Mouse (Mus musculus): ENCODE results near the gene Dlgap5. TPM values are rescaled to one million over a fixed set of nuclear protein-coding genes. Genes with fewer than 3 reads are reported as not detected.
"Not testable (repeated sequence)": the region's sequence is repeated elsewhere in the genome, so short reads cannot be mapped to it uniquely, and the experiment has no call there.

Gene Dlgap5
- 5.6 and 6.0 TPM in 2 replicates for total RNA-seq (2021)
- long read RNA-seq, transcript Dlgap5-201 (19 exons, 2,964 nt) = major isoform, 6 of 6 reads
- long read RNA-seq, partial matches to known transcripts = 0 of 6 reads
- long read RNA-seq, other reads (novel, unspliced or antisense) = 0 of 6 reads

DNA sequence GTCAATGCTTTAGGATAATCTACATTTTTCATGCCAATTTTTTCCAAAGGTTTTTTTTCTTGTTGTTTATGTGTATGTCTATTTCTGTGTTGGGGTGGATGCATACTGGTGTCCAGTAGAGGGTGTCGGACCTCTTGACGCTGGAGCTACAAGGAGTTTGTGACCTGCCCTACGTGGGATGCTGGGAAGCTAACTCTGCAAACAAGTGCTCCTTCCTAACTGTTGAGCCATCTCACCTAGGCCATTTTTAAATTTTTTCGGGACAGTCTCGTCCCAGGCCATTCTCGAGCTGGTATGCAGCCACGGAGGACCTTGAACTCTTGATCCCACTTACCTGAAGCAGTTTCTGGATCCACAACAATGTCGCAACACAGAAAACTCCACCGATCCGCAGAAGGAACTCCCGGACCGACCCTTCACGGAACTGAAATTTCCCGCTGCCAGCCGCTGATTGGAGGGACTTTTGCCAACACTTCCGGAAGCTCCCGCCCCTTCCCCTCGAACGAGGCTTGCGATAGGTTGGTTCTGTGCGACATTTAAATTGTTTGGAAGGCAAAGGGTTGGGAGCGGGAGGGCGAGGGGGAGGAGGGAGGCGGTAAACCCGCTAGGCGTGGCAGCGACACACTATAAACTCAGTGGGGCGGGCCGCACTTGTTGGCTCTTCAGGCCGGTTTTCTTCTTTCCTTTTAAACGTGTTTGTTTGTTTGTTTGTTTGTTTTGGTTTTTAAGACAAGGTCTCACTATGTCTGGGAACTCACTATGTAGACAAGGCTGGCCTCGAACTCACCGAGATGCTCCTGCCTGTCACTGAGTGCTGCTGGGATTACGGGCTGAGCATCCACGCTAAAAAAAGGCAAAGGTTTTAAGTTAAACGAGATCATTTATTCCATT lies at the start of gene Dlgap5:
TSS of gene Dlgap5 (minus strand) at position 633 of the 891 bp plus-strand sequence.
- peak; percentile 88 for DNase-seq

DNA sequence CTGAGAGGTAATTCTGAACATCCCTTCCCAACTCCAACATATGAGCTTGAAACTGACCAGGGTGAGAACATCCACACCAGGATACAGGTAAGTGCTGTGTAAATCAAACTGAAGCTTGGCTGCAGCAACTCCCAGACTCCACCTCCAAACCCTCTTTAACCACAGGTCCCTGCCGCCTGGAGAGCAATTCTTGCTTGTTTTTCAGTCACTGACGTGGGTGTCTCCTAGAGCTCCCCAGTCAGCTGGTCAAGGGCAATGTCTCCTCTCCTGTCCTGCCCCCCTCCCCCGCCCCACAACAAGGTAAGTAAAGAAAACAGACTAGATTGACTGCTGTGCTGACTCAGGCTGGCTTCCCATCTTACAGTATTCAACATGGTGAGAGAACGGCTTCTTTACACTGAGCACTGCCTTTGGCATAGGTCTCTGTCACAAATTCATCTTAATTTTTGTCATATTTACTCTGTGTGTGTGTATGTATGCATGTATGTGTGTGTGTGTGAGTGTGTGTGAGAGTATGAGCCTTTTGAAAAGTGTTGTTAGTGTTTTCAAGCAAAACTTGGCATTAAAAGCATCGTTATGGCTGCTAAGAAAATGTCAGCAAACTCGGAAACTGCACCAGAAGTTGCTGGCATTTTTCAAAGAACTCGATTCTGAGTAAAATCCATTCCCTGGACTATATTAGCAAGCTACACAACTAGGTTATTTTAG lies 47.4 kb upstream of the Dlgap5 start:
- no peak for DNase-seq

DNA sequence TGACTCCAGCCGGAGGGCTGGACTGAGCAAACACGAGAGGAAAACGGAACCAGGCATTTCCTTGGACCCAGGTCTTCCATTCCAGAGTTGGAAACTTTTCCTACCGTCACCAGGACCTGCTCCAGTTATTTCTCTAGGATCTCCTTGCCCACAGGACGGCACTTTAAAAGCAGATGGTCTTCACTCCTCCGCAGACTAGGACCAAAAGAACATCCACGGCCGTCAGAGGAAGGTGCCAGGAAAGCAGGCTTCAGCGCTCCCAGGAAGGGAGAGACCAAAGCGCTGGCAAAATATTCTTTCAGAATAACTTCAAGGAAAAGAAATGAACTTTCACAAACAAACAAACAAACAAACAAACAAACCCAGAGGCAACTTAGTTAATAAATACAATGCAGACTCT lies 46.2 kb upstream of the Dlgap5 start:
- no peak for DNase-seq

DNA sequence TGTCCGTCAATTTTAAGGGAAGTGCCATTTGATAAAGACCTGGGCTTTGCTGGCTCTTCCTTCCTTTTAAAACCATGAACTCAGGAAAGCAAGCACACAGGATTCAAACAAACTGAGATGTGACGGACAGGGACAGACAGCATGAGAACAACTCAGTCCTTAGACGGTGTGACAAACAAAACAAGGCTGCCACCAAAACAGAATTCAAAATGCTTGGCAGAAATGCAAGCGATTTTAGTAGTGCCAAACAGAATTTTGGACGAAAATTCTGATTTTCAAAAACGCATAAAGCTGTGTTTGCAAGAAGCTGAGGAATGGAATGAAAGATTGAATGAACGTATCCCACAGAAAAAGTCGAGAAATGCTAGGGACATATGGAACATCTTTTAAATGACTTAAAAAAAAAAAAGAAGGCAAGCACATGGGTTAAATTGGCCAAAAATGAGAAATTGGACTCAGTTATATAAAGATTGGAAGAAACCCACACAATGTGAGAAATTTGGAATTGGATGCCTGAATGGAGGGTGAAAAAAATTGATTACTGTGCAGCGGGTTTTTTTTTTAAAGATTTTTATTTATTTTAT lies 44.8 kb upstream of the Dlgap5 start:
- DNase-seq = no peak

DNA sequence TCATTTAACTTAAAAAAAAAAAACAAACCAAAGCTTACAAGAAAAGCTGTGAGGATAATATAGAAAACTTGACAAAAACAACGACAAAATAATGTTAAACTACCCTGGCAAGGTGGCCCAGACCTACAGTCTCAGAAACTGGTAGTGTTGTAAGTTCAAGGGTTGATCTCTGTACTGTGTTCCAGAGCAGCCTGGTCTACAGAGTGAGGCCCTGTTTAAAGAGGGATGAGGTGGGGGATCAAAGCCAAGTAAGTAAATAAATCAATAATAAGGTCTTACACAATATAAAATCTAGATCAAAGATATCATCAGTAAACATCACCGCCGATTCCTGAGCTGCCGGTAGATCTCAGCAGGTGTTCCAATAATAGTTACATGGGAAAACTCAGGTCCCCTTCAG lies 44.2 kb upstream of the Dlgap5 start:
- no peak for DNase-seq

DNA sequence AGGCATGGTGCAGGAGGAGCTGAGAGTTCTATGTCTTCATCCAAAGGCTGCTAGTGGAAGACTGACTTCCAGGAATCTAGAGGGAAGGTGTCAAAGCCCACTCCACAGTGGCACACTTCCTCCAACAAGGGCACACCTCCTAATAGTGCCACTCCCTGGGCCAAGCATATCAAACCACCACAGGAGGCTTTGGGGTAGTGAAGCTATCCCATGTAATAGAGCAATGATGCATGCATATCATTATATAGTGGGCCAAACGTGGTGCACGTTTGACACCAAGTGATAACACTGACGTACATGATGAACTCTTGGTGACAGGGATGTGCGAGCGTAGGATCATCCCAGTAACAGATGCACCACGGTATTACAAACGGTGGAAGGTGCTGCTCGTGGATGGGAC lies 43.8 kb upstream of the Dlgap5 start:
- DNase-seq = no peak

DNA sequence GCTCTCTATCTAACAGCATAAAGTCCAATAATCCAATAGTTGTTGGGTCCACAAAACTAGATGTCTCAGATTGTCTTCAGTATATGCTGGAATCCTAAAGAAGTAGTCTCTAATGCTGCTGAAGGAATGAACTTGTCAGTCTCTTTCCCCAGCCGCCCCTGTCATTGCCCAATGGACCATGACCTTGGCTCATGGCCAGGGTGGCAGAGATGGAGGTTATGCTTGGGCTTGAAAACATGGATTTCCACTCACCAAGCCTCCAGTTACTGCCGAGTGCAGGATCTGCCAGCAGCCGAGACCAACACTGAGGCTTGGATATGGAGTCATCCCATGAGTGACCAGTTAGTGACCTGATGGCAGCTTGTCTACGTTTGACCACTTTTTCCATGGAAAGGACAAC lies 41.3 kb upstream of the Dlgap5 start:
- DNase-seq = peak; percentile 82

DNA sequence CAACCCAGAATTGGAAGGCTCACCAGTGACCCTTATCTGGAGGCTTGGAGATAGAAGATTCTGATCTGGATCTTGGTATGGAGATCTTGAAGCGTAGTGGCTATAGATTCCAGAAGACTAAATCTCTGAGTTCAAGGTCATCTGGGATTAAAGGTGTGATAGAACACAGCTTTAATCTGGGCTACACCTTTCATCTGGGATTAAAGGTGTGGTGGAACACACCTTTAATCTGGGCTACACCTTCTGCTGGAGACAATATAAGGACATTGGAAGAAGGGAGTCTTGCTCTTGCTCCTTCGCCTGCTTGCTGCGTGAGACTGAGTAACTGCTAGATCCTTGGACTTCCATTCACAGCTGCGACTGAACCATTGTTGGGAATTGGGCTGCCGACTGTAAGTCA lies 31.9 kb upstream of the Dlgap5 start, which contains the start of gene Fbxo34:
TSS of gene Fbxo34 (plus strand) at position 301 of the 400 bp plus-strand sequence.
- not testable (repeated sequence) for DNase-seq

DNA sequence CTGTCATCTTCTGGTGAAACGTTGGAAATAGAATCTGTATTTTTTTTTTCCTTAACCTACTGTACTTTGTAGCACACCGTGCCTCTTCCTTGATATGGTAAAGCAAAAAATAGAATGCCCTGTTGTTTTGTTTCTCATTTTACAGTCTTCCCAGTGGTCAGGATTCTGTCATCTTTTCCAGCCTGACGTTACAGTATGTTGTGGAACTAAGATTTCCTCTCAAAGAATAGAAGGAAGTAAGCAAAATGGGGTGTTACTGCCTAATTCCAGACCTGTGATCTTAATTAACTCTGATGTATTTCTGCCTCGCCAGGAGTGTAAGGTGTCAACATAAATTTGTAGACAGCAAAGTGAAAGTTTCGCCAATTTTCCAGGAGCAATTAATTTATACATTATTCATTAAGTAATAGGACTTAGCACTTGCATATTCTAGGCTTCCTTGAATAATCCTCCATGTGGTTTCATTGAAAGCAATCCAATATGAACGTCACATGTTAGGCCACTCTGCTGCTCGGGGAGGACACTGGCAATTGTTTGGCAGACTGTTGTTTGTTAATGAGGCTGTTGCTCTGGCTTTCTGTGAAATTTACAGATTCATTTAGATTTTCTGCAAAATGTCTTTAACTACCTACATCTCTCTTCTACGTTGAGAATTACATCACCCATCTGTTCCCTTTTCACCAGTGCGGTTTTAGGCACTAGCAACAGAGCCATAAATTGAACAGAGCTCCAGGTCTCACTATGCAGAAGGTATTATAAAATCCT lies 27.3 kb upstream of the Dlgap5 start:
- DNase-seq = no peak

DNA sequence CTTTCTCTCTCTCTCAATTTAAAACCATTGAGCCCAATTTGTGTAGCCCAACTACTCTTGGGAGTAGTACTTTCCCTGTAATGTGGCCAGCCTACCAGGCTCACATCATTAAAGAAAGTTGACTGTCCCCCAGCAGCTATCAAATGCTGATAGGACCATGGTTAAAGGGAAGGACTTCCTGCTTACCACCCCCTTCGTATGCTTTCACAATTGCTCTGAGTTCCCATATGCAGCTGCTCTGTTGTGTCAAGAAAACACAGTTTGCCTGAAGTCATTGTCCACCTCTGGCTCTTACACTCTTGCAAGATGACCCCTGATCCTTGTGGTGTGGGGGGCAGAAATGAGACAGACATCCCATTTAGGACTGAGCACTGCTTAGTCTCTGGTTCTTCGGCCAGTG lies 26.7 kb upstream of the Dlgap5 start:
- no peak for DNase-seq

DNA sequence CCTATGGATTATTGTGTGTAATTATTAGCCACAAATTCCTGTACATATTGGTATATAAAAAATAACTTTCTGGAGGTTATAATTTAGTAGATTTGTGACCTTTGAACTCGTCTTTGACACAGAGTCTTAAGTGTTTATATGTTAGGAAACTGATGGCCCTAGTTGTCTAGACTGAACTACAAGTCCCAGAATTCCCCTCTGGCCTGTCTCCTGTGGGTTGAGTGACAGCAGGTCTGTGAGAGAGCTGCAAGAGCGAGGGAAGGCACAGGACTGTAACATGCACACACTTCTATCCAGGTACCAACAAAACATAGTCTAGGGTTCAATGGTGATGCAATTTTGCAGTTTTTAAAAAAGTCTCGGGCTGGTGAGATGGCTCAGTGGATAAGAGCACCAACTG lies 20.7 kb upstream of the Dlgap5 start:
- DNase-seq = no peak

DNA sequence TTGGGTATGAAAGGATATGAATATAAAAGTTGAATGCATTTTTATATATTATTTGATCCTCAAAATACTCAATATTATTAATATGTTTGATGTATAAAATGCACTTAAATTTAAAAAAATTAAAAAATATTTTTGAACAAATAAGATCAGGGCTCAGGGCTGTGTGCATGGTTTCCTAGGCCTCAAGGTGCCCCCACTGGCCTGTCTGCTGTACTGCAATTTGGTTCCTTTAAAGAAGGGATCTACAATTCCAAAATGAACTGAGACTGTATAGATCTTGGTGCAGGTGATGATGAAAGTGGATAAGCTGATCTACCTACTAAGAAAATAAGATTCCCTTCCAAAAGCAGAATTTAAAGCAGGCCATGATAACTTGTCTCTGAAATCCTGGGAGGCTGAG lies 14.8 kb upstream of the Dlgap5 start:
- no peak for DNase-seq

DNA sequence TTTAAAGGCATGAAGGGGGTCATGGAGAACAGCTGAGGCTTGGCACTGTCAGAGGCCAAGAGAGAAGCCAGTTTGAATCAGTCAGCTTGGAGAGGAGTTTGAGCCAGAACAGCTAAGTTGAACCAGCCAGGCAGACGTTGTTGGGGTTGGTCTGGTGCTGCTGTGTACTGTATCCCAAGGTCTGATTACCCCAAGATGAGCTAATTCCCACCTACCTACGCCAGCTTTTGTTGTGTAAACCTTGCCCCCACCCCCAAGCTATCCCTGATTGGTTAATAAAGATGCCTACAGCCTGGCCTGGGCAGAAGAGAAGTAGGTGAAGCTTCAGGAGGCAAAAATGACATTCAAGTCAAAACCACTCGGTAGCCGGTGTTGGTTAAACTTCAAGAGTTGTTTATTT lies 4.3 kb upstream of the Dlgap5 start:
- DNase-seq = no peak

DNA sequence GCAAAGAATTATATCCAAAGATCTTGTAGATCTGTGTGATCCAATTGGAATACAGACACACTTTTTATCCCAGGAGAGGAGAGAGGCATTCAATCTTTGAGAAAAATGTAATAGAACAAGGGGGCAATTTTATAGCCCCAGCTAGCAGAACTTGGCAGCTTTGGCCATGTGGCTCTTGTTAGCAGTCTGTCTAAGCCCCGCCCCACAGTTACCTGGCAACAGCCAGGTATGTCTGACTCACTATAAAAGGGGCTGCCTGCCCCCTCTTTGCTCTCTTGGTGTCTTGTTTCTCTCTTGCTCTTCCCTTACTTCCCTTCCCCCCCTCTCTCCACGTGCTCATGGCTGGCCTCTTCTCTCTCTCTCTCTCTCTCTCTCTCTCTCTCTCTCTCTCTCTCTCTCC lies 3.4 kb upstream of the Dlgap5 start:
- no peak for DNase-seq

DNA sequence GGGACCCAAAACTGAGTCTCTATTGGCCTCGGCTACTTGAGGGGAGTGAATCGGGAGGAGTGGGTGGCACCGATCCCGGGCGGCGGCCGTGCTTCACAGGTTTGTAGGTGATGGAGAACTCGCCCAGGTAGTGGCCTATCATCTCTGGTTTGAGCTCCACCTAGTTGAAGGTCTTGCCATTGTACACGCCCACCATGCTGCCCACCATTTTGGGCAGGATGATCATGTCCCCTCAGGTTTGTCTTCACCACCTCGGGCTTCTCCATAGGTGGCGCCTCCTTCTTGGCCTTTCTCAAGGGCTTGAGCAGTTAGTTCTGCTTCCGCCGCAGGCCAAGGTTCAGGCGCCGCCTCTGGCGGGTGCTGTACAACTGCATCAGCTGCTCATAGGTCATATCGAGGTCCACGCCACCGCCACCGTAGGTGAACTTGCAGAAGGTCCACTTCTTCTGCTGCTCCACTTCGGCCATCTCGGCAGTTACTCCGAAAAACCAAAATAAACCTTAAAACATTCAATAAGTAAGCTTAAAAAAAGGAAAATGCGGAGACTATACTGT lies 1.6 kb upstream of the Dlgap5 start:
- no peak for DNase-seq

DNA sequence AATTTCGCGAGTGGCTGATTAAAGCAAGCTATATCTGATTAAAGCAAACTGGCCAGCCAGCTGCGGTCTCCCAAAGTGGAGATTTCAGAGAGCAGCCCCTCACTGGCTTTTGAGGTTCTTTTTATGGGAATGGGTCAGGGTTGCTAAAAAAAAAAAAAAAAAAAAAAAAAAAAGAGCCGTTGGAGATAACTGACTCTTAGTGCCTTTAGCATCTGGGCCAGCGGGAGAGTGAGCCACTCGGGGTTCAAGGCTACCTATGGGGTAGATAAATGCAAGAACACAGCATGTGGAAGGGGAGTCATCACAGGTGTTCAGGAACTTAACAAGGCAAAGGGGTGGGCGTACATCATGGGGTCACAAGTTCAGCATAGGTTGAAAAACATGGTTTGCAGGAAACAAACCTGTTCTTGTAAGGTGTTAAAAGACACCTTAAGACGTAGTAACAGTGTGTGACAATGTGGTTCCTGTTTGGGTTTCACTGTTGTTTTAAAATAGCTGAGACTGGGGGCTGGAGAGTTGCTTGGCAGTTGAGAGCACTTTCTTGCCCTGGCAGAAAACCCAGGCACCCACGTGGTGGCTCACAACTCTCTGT lies 923 bp upstream of the Dlgap5 start:
- no peak for DNase-seq

DNA sequence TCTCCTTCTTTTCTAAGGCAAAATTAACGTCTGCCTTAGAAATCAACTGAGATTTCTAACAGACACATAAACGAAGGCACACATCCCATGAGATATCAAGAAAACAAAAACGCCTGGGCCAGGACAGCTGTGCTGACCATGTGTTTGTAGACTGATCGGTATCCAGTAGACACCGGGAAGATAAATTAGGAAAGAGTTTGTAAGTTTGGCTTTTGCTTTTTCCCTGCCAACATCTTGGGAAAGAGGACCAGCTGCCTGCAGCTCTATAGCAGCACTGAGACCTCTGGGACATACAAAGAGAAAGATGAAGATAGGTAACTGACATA lies 422 bp upstream of the Dlgap5 start:
- no peak for DNase-seq

DNA sequence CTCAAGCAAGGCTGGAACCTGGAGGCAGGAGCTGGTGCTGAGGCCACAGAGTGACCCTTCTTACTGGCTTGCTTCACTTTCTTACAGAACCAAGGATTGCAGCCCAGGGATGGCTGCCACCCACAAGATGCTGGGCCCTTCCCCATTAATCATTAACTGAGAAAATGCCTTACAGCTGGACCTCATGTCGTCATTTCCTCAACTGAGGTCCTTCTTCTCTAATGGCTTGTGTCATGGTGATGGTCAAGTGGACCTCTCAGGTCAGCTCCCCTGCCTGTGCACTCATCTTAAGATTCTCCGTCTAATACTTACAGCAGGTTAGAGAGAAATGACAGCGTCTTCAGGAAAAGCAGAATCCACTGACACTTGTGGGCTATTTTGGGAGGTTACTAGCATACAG lies 861 bp downstream of the Dlgap5 start:
- DNase-seq = no peak

DNA sequence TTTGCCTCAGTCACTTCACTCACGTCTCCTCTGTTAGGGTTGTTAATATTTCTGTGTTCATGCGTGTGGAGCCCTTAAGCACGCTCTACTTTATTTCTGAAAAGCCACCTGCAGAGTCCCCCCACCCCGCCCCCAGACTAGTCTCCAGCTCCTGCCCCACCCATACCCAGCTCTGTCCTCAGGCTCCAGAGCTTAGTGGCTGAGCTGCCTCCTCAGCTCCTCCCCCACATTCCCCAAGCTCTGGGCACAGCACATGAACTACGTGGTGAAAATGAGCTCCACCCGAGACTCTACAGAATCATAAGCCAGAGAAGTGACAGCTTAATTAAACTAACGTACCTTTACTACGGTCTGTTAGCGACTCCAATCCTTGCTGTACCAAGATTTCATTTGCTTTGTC lies 12.2 kb downstream of the Dlgap5 start:
- no peak for DNase-seq

DNA sequence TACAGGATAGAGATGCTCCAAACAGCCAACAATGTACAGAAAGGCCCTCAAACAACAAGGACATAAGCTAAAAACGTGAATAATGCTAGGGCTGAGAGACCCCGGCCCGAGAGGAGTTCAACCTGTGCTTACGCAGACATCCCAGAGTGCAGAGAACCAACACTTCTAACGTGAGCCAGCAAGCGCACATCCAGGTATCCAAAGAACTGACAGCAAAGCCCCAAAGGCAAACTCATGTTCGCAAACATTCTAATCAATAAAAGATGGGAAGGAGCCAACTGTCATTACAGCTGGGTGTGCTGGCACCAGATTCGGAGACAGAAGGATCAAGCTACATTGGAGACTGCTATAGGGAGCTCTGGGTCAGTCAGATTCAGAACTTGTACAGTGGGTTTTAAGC lies 15.5 kb downstream of the Dlgap5 start:
- no peak for DNase-seq

DNA sequence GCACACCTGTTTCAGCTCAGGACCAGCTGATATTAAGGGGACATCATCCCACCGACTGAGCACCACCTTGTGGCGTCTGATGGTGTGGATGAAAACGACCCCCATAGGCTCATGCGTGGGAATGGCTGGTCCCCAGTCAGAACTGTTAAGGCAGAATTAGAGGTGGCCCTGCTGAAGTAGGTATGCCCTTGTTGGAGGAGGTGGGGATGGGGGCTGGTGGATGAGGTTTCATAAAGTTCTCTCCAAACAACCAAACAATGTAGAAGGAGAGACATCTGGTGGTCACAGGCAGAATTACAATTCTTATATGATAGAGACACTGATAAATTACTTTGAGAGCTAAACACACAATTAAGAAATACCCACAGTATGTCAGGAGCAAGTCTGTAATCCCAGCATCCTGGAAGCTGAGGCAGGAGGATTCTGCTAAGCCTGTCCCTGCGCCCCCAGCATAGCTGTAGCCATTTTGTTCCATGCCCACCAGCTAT lies 22.0 kb downstream of the Dlgap5 start:
- no peak for DNase-seq

Data from adrenal gland, postnatal 25 days (tissue).